ENCODE assay signal across 18 mouse cellular contexts in the genomic region with DNA sequence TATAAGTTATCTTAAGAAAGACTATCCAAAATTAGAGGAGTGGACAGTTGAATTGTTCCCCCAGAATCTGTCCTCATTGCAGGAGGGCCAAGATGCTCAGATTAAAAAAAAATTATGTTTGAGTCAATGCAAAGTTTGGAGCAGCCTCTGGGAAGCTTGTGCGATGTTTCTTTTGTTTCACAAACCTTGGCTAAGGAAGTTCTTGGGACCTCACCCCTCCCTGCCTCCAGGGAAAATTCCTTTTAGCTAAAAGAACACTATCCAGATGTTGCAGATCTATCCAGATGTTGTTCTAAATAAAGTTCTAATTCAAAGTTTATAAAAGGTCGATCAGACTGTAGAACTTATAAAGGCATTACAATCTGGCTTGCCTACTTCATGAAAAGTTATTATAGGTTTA.
"Had no signal": no experiment of that assay in that cellular context is flagged by ENCODE, and none has a peak within 500 bp of the region (broad histone marks: within the 10 kb centered on the region; RNA-seq: fewer than 3 reads in every experiment).

No protein-coding gene starts in this region.

- H3K9me3 ChIP-seq: limb, embryonic 15.5 days had no signal

- H3K4me2 ChIP-seq: limb, embryonic 15.5 days; liver, embryonic 11.5 days; lung, embryonic 14.5 days; midbrain, embryonic 13.5 days; neural tube, embryonic 13.5 days had no signal

- H3K9ac ChIP-seq: limb, embryonic 15.5 days; liver, embryonic 14.5 days; liver, postnatal 0 days; lung, embryonic 14.5 days; midbrain, embryonic 13.5 days; neural tube, embryonic 13.5 days had no signal

- DNase-seq: kidney, adult 2 months; kidney, postnatal 25 days; liver, postnatal 0 days; lung, embryonic 14.5 days; retina, postnatal 1 day; right cerebral cortex, postnatal 25 days; thymus, adult 18-20 months; thymus, postnatal 14 days; thymus, postnatal 4 days had no signal

- H3K36me3 ChIP-seq: limb, embryonic 15.5 days; midbrain, embryonic 10.5 days; midbrain, embryonic 13.5 days; neural tube, embryonic 13.5 days had no signal

- H3K27me3 ChIP-seq: limb, embryonic 15.5 days; midbrain, embryonic 13.5 days; neural tube, embryonic 13.5 days had no signal

- H3K27ac ChIP-seq: kidney, postnatal 0 days; limb, embryonic 15.5 days; liver, embryonic 14.5 days; macrophage; midbrain, embryonic 10.5 days; midbrain, embryonic 13.5 days; neural tube, embryonic 13.5 days had no signal

- H3K4me3 ChIP-seq: limb, embryonic 15.5 days; midbrain, embryonic 10.5 days; midbrain, embryonic 13.5 days; myocyte; neural tube, embryonic 13.5 days had no signal

- H3K4me1 ChIP-seq: limb, embryonic 15.5 days; midbrain, embryonic 13.5 days; neural tube, embryonic 13.5 days had no signal
